Mouse (Mus musculus): ENCODE measurements at regions not wholly inside any gene's neighbourhood (a gene's known extent, or its start where the extent isn't known, plus 50 kb on each side); places are given as distances from the start of the nearest gene placed in this dataset.

GRCm38 (mm10) chr2:21129621-21130020 lies 75.5 kb downstream of the Enkur start:
- DNase-seq (ENCODE audit: low read depth, low spot score): no peak

DNA sequence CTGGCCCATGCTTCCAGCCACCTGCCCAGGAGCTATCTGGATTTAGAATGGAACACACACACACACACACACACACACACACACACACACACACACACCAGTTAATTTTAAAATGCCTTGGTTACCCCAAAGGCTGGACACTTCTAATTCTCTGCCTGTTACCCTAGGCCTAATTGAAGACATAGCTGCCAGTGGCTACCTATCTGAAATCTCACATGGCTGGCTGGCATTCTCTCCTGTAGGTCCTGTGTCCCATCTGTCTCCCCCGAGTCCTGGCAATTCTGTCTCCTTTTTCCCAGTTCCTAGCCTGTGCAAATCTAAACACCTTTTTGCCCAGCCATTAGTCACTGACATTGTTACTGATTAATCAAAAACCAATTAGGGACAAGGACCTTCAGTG lies 78.6 kb downstream of the Enkur start:
- DNase-seq (ENCODE audit: low read depth, low spot score): no peak

DNA sequence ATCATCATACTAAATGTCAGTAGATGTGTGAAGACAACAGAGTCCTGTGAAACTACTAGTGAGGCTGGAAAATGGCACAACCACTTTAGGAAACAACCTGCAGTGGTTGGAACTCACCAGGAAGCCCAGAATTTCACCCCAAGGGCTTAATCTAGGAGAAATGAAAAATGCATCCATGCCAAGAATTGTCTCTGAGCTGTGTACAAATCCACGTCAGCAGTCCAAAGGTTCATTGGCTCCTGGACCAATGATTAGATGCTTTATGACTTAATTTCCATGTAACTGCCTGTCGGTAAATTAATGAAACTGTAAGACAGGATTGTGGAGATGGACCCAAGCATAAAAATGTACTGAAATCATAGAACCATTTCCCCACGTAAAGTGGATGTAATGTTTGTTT lies 82.7 kb downstream of the Enkur start:
- no peak for DNase-seq (ENCODE audit: low read depth, low spot score)

- no peak for DNase-seq (ENCODE audit: low read depth, low spot score)
Measured at GRCm38 (mm10) chr2:21121663-21122062, 83.5 kb downstream of the Enkur start.

GRCm38 (mm10) chr2:21116817-21117216 lies 88.3 kb downstream of the Enkur start:
- peak; percentile 38 for DNase-seq (ENCODE audit: low read depth, low spot score)

- DNase-seq (ENCODE audit: low read depth, low spot score): no peak
Measured at GRCm38 (mm10) chr2:21111527-21111926, 93.6 kb downstream of the Enkur start.

- no peak for DNase-seq (ENCODE audit: low read depth, low spot score)
Measured at GRCm38 (mm10) chr2:21100248-21100808, 104.8 kb downstream of the Enkur start.

- peak; percentile 77 for DNase-seq (ENCODE audit: low read depth, low spot score)
Measured at GRCm38 (mm10) chr2:21091058-21091971, 113.8 kb downstream of the Enkur start.

DNA sequence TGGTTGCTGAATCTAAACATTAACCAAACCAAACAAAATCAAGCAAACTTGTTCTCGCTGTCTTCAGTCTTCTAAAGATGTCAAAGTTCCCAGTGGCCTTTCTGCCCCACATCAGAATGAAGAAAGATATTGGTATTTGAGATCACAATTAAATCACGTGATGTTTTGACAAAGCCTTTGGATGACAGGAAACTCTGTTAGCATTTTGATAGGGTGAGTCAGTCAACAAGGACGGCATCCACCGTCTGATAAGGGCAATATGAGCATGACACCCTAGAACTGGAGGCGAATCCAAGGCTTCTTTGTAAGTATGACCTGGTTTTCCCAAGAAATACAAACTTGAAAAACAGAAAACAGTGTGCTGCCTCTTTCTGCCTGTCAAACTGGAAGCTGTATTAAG lies 116.8 kb upstream of the Arhgap21 start:
- no peak for DNase-seq (ENCODE audit: low read depth, low spot score)

DNA sequence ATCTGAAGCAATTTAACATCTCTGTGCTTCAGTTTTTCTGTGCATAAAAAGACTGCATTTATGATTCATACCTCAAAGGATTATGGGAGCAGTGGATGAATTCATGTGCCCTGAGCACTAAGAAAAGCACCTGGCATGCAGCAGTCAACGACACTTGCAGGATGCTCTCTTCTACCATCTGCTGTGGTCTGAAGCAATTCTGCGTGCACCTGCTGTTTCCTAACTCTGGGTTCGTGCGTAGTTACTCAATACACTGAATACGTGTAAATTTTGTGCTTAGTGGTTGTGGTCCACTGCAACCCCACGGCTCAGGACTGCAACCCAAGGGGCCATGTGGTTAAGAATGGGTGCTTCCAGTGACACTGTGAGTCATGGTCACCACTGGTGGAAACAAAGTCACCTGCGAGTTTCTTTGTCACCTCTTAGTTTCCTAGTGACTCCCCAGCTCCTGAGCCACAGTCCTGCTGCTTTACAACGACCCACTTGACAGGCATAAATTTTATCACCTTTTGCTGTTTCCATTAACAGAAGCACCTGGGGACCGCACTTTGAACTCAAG lies 98.7 kb upstream of the Arhgap21 start:
- no peak for DNase-seq (ENCODE audit: low read depth, low spot score)

- DNase-seq (ENCODE audit: low read depth, low spot score): no peak
Measured at GRCm38 (mm10) chr2:21060347-21060650, 91.6 kb upstream of the Arhgap21 start.

- DNase-seq (ENCODE audit: low read depth, low spot score): no peak
Measured at GRCm38 (mm10) chr2:21059618-21060346, 91.1 kb upstream of the Arhgap21 start.

DNA sequence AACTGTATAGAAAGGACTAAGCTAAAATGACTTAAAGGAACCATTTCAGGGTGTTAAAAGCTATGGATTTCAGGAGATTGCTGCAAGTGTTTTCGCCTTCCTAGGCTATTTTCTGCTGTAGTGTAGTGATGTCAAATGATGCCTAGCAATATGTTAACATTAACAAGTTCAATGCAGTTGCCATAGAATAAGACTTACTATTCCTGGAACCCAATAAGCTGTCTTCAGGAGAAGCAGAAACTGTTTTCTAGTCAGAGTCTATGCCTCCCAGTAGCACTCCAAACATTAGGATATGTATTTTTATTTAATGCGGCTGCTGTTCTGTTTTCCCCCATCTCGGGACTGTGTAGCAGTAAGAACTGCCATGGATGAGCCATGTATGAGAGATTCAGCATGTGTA lies 90.3 kb upstream of the Arhgap21 start:
- no peak for DNase-seq (ENCODE audit: low read depth, low spot score)

- no peak for DNase-seq (ENCODE audit: low read depth, low spot score)
Measured at GRCm38 (mm10) chr2:21056450-21057210, 87.9 kb upstream of the Arhgap21 start.

- no peak for DNase-seq (ENCODE audit: low read depth, low spot score)
Measured at GRCm38 (mm10) chr2:21055416-21055815, 86.7 kb upstream of the Arhgap21 start.

GRCm38 (mm10) chr2:21054325-21055082 lies 85.8 kb upstream of the Arhgap21 start:
- peak; percentile 62 for DNase-seq (ENCODE audit: low read depth, low spot score)

GRCm38 (mm10) chr2:21053596-21053995 lies 84.9 kb upstream of the Arhgap21 start:
- DNase-seq (ENCODE audit: low read depth, low spot score): peak; percentile 81

DNA sequence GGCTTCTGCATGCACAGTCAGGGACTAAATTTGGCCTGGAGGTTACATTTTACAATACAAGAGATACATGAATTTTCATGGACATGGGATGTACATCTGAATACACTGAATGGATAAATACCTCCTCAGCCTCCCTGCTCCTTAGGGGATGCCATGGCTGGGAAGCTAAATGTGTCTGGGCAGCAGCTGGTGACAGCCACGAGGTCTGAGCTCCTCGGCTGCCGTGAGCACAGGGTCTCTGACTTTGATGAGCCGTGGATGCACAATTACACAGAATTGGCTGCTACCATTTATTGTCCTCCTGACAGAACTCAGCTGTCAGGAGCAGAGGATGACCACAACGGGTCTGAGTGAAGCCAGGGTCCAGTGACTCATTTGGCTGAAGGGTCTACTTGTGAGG lies 80.3 kb upstream of the Arhgap21 start:
- no peak for DNase-seq (ENCODE audit: low read depth, low spot score)

GRCm38 (mm10) chr2:21048226-21048625 lies 79.5 kb upstream of the Arhgap21 start:
- DNase-seq (ENCODE audit: low read depth, low spot score): no peak

- DNase-seq (ENCODE audit: low read depth, low spot score): no peak
Measured at GRCm38 (mm10) chr2:21046503-21047116, 77.9 kb upstream of the Arhgap21 start.

Data from telencephalon, adult 2 months (tissue).